Mouse (Mus musculus): ENCODE data around the gene Crtc3. TPM values are rescaled to one million over a fixed set of nuclear protein-coding genes. Genes with fewer than 3 reads are reported as not detected.

The Crtc3 gene
- polyA plus RNA-seq, 1 experiment from 2014 or later = 11.2 TPM

DNA sequence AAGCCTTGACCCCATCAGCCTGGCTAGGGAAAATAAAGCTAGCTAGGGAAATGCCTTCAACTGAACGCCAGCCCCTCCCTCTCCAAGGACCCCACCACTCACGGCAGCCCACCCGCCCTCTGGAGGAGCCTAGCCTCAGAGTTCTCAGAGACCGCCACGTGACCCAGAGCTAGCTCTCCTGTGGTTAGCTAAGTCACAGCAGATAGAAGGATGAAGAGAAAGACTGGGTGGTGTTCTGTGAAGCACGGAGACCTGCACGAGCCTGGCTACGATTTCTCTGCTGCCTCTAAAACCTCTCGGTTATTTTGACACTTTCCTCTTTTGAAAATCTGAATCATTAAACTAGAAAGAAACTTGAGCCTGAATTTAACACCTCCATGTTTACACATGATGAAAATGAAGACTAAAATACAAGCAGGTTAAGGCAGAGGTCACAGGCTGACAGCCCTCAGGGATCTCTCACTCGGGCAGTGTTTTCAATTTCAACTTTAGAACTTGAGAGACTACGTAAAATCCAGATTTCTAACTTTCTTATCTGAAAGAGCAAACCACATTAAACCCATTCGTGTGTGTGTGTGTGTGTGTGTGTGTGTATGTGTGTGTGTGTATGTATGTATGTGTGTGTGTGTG lies 8.3 kb downstream of the Crtc3 start:
- peaks cover 28% of the 10 kb centered on the region for H3K4me1 ChIP-seq
- H3K36me3 ChIP-seq (replicated peaks) = peaks cover 6% of the 10 kb centered on the region; the same call in 1 of the 2 replicates
- peak; percentile 74 for DNase-seq (ENCODE audit: low spot score)
- H3K4me3 ChIP-seq = 0 out of 2 replicates have a peak overlapping the region, but pooled peaks have one; percentile 14
- peak overlapping the region; percentile 54; the same call in 1 of the 2 replicates for H3K27ac ChIP-seq (replicated peaks)
- H3K9me3 ChIP-seq = no peaks in the 10 kb centered on the region
- WGBS = 19% methylated on average over 12 of the region's 12 CpGs
- H3K27me3 ChIP-seq (replicated peaks; ENCODE audit: low read depth, poor library complexity, severe bottlenecking) = no peaks in the 10 kb centered on the region

DNA sequence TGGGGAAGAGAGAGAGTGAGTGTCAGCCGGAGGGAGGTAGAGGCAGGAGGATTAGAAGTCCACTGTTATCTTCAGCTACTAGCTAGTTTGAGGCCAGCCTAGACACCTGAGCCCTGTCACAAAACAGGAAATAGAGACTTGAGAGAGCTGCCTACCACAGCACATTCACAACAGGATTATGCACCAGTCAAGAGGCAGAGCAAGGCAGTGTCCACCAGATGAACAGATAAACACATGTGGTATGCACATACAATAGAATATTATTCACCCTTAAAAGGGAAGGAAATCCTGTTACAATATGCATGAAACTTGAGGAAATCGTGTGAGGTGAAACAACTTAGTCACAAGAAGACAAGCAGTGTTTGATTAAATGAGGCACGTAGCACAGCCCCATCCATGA lies 16.4 kb downstream of the Crtc3 start:
- H3K4me1 ChIP-seq = peaks cover 16% of the 10 kb centered on the region
- no peak for DNase-seq (ENCODE audit: low spot score)

DNA sequence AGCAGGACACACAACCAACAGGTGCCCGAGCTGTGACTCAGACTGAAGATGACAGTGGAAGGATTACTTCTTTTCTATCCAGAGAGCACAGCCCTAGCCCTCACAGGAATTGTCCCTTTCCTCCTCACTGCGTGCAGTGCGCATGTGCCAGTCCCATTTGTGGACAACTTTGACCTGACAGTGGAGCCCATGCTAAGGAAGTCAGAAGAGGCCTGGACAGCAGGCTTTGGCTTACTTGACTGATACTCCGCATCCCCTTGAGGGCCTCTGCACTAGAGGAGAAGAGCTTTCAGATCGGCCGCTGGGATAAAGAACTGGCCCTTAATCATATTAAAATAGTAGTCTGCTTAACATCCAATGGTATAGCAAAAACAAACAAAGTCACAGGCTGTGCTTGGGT lies 17.8 kb downstream of the Crtc3 start:
- H3K4me1 ChIP-seq = peaks cover 27% of the 10 kb centered on the region
- no peak overlapping the region for H3K4me3 ChIP-seq
- no peak for DNase-seq (ENCODE audit: low spot score)
- no peaks in the 10 kb centered on the region for H3K27me3 ChIP-seq (replicated peaks; ENCODE audit: low read depth, poor library complexity, severe bottlenecking)
- H3K27ac ChIP-seq (replicated peaks) = no peak overlapping the region
- no peaks in the 10 kb centered on the region for H3K9me3 ChIP-seq
- whole genome bisulfite sequencing = 92% methylated on average over 6 of the region's 6 CpGs
- H3K36me3 ChIP-seq (replicated peaks) = no peaks in the 10 kb centered on the region

More for the DNA sequence above, 16.4 kb downstream of the Crtc3 start:
- no peak overlapping the region for H3K27ac ChIP-seq (replicated peaks)
- no peaks in the 10 kb centered on the region for H3K27me3 ChIP-seq (replicated peaks; ENCODE audit: low read depth, poor library complexity, severe bottlenecking)
- WGBS = 78% methylated on average over 3 of the region's 3 CpGs
- no peak overlapping the region for H3K4me3 ChIP-seq
- H3K36me3 ChIP-seq (replicated peaks) = peaks cover 6% of the 10 kb centered on the region; the same call in 1 of the 2 replicates
- H3K9me3 ChIP-seq = no peaks in the 10 kb centered on the region

DNA sequence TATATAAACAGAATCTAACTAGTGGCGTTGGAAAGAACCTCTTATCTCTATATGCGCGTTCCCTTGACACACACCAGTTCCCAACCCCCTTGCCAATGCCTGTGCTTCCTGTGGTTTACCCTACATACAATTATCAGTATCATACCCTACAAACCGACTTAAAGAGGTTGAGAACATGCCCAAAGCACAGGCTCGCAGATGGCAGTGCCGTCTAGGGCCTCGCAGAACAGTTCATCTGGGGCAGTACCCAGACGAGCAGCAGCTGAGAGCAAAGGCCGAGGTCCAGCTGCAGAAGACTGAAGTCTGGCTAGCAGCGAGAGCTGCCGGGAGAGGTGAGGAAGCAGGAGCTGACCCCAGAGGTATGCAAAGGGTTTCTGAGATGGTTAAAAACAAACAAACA lies 21.5 kb downstream of the Crtc3 start:
- Histone ChIP-seq H3K4me1 (peaks cover 27% of the 10 kb centered on the region), H3K4me3 (no peak overlapping the region), H3K36me3 (replicated peaks) (no peaks in the 10 kb centered on the region), H3K9me3 (no peaks in the 10 kb centered on the region), H3K27ac (replicated peaks) (peak overlapping the region; percentile 5), H3K27me3 (replicated peaks; ENCODE audit: low read depth, poor library complexity, severe bottlenecking) (no peaks in the 10 kb centered on the region)
- peak; percentile 18 for DNase-seq (ENCODE audit: low spot score)
- 65% methylated on average over 11 of the region's 11 CpGs for WGBS

DNA sequence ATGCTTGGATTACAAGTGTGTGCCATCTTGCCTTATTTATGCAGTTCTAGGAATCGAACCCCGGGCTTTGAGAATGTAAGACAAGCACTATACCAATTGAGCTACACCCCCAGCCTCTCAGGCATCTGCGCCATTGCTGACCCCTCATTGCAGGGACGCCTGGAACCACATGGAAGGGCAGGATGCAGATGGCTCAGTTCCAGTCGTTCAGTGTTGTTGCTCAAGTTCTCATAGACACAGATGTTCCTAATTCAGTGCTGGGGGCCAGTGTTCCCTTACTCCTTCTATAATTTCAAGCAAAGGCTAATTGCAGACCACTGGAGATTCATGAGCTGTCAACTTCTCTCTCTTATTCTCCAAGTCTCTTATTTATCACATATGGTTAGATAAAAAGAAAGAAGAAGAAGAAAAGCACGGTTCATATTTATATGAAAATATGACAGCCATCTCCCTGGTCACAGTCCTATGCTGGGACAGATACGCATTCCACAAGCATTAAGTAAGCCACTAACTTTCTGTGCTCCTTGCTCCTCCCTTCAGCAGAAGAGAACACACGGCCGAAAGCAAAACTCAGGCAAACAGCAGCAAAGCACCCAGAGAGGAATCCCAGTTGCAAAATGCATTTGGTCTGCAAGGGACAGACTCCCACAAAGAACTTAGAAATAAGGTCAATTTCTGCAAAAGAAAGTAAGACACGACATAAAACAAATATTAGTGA lies 22.3 kb downstream of the Crtc3 start:
- no peaks in the 10 kb centered on the region for H3K27me3 ChIP-seq (replicated peaks; ENCODE audit: low read depth, poor library complexity, severe bottlenecking)
- H3K4me3 ChIP-seq = no peak overlapping the region
- 49% methylated on average over 10 of the region's 10 CpGs for WGBS
- no peaks in the 10 kb centered on the region for H3K36me3 ChIP-seq (replicated peaks)
- H3K9me3 ChIP-seq = no peaks in the 10 kb centered on the region
- H3K27ac ChIP-seq (replicated peaks) = no peak overlapping the region; the same call in 1 of the 2 replicates
- DNase-seq (ENCODE audit: low spot score) = peak; percentile 75
- peaks cover 27% of the 10 kb centered on the region for H3K4me1 ChIP-seq

DNA sequence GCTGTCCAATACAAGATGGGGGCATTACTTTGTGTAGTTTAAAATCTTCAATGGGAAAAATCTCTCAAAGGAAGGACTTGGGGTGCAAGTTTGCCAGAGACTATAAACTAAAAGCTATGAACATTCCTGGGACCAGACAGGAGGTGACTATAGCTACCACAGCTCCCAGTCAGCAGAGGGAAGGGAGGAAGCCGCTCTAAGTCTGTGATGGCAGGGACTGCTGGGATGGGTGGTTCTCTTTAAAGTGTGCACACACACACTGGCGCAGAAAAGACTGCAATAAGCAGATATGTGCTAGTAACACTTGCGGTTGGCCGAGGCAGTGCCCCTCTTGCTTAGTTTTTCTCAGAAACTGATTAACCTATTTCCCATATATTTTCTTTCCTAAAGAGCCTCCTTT lies 27.6 kb downstream of the Crtc3 start:
- Histone ChIP-seq H3K27ac (replicated peaks) (no peak overlapping the region), H3K4me1 (peaks cover 12% of the 10 kb centered on the region), H3K36me3 (replicated peaks) (no peaks in the 10 kb centered on the region), H3K9me3 (no peaks in the 10 kb centered on the region), H3K4me3 (no peak overlapping the region), H3K27me3 (replicated peaks; ENCODE audit: low read depth, poor library complexity, severe bottlenecking) (no peaks in the 10 kb centered on the region)
- no peak for DNase-seq (ENCODE audit: low spot score)
- WGBS = 94% methylated on average over 4 of the region's 4 CpGs

DNA sequence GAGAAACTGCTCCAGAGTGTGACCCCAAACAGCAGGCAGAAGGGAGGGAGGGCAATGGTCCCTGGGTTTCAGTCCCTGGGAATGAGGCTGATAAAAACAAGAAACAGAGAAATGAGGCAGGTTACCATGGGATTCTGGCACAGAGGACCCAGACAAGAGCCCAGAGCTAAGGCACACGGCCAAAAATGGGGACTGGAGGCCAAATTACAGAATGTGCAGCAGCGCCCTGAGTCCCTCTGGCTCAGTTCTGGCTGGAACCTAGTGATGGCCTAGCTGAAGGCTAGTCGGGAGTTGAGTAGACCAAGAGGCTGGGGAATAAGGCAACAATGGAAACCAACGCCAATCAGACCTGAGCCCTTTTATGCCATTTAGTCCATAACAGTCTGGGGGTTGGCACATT lies 28.1 kb downstream of the Crtc3 start:
- Histone ChIP-seq H3K9me3 (no peaks in the 10 kb centered on the region), H3K4me1 (peaks cover 9% of the 10 kb centered on the region), H3K36me3 (replicated peaks) (no peaks in the 10 kb centered on the region), H3K4me3 (no peak overlapping the region), H3K27me3 (replicated peaks; ENCODE audit: low read depth, poor library complexity, severe bottlenecking) (no peaks in the 10 kb centered on the region), H3K27ac (replicated peaks) (no peak overlapping the region)
- DNase-seq (ENCODE audit: low spot score) = no peak
- WGBS = 84% methylated on average over 4 of the region's 4 CpGs

DNA sequence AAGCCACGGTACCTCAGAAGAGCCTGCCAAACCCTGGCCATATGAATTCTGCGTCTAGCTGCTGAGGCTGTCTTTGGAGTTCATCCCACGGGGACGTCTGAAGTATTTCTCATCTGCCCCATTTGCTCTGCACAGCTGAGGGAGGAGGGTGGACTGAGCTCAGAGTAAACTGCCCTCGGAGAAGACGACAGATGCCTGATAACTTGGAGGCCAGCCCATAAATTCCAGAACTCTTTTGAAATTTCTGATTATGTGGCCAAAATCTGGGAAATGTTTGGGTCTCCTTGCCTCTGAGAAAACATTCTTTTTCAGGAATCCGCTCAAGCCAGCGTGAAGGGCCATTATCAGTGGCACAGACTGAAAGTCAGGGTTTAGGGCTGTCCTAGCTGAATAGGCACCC lies 30.8 kb downstream of the Crtc3 start:
- DNase-seq (ENCODE audit: low spot score) = no peak
- 85% methylated on average over 8 of the region's 8 CpGs for WGBS
- H3K4me3 ChIP-seq = no peak overlapping the region
- no peaks in the 10 kb centered on the region for H3K27me3 ChIP-seq (replicated peaks; ENCODE audit: low read depth, poor library complexity, severe bottlenecking)
- H3K4me1 ChIP-seq = peaks cover 22% of the 10 kb centered on the region
- H3K36me3 ChIP-seq (replicated peaks) = no peaks in the 10 kb centered on the region
- no peak overlapping the region for H3K27ac ChIP-seq (replicated peaks)
- H3K9me3 ChIP-seq = no peaks in the 10 kb centered on the region

DNA sequence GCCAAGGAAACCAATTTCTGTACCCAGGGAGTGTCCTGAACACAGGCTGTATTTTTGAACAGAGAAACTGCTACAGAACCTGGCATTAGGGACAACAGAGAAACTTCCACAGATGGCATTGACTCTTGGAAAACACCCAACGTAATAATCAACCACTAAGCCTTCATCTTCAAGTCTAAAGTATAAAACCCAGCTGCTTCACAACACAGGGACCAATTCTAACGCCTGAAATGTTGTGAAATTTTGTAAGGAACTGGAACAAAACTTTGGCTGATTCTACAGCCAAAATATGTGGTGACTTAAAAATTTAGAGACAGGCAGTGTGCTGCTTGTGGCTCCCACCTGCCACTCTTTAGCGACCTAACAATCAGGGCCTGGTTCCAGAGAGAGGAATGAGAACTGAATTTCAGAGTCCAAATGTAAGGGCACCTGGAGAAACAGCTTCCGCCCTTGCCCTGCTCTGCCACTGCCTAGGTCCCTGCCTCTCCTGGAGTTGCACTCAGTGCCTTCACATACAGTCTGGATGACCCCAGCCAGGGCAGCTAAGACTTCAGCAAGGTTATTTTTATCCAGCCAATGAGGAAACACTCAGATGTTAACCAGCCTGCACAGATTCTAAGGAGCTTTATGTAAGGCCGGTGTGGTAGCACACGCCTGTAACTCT lies 33.2 kb downstream of the Crtc3 start:
- no peak overlapping the region for H3K27ac ChIP-seq (replicated peaks)
- 83% methylated on average over 6 of the region's 6 CpGs for WGBS
- no peak for DNase-seq (ENCODE audit: low spot score)

DNA sequence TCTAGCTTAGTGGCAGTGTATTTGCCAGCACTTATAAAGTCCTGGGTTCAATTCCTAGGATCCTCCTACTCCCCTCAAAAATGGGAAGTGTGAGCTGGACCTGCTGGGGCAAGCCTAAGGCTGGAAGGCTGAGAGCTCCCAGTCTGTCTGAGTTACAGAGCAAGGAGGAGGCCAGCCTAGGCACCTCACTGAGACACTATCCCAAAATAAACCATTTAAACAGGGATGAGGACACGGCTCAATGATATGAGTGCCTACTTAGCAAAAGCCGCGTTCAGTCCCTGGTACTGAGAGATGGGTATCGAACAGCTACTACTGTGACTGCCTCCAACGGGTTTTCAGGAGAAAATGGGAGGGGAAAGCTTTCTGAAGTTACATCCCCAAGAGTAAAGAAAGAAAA lies 33.8 kb downstream of the Crtc3 start:
- DNase-seq (ENCODE audit: low spot score) = no peak
- no peaks in the 10 kb centered on the region for H3K27me3 ChIP-seq (replicated peaks; ENCODE audit: low read depth, poor library complexity, severe bottlenecking)
- peaks cover 33% of the 10 kb centered on the region for H3K4me1 ChIP-seq
- H3K27ac ChIP-seq (replicated peaks) = no peak overlapping the region
- WGBS = 85% methylated on average over 5 of the region's 5 CpGs
- no peak overlapping the region for H3K4me3 ChIP-seq
- no peaks in the 10 kb centered on the region for H3K36me3 ChIP-seq (replicated peaks)
- no peaks in the 10 kb centered on the region for H3K9me3 ChIP-seq

More for the DNA sequence above, 33.2 kb downstream of the Crtc3 start:
- H3K4me1 ChIP-seq = peaks cover 33% of the 10 kb centered on the region
- H3K36me3 ChIP-seq (replicated peaks) = no peaks in the 10 kb centered on the region
- H3K27me3 ChIP-seq (replicated peaks; ENCODE audit: low read depth, poor library complexity, severe bottlenecking) = no peaks in the 10 kb centered on the region
- H3K4me3 ChIP-seq = no peak overlapping the region
- no peaks in the 10 kb centered on the region for H3K9me3 ChIP-seq

DNA sequence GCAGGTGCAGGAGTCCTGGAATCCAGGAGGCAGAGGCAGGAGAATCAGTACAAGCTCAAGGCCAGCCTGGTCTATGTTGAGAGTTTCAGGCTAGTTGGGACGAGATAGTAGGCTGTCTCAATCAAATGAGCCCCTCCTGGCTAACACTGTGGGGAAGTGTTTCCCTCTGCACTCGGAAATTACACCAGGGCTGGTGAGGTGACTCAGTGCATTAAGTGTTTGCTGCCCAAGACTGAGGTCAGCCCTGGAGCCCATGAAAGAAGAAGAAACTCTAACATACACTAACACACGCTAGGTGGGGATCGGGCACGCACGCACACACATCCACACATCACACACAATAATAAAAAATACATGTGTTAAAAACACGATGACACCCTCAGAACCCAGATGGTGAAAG lies 34.3 kb downstream of the Crtc3 start:
- no peaks in the 10 kb centered on the region for H3K36me3 ChIP-seq (replicated peaks)
- no peak for DNase-seq (ENCODE audit: low spot score)
- no peaks in the 10 kb centered on the region for H3K9me3 ChIP-seq
- 90% methylated on average over 7 of the region's 7 CpGs for WGBS
- no peak overlapping the region for H3K4me3 ChIP-seq
- peaks cover 33% of the 10 kb centered on the region for H3K4me1 ChIP-seq
- H3K27ac ChIP-seq (replicated peaks) = no peak overlapping the region
- H3K27me3 ChIP-seq (replicated peaks; ENCODE audit: low read depth, poor library complexity, severe bottlenecking) = no peaks in the 10 kb centered on the region

DNA sequence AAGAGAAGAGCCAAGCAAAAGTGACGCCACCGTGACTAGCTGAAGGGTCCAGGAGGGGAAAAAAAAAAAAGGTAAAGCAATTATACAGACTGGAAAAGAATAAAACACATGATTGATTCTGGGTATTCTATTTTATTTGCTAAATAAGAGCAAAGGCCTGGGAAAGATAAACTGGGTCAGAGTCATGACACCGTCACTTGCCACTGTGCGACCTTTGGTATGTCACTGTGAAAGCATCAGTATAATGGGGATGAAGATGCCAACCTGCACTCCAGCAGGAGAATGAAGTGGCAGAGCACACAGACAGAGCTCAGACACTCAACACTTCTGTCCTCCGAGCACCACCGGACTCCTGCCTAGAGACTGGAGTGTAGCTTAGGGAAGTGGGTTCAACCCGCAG lies 34.7 kb downstream of the Crtc3 start:
- Histone ChIP-seq H3K4me1 (peaks cover 33% of the 10 kb centered on the region), H3K27me3 (replicated peaks; ENCODE audit: low read depth, poor library complexity, severe bottlenecking) (no peaks in the 10 kb centered on the region), H3K9me3 (no peaks in the 10 kb centered on the region), H3K27ac (replicated peaks) (no peak overlapping the region), H3K4me3 (no peak overlapping the region), H3K36me3 (replicated peaks) (no peaks in the 10 kb centered on the region)
- no peak for DNase-seq (ENCODE audit: low spot score)
- WGBS = 89% methylated on average over 7 of the region's 7 CpGs

DNA sequence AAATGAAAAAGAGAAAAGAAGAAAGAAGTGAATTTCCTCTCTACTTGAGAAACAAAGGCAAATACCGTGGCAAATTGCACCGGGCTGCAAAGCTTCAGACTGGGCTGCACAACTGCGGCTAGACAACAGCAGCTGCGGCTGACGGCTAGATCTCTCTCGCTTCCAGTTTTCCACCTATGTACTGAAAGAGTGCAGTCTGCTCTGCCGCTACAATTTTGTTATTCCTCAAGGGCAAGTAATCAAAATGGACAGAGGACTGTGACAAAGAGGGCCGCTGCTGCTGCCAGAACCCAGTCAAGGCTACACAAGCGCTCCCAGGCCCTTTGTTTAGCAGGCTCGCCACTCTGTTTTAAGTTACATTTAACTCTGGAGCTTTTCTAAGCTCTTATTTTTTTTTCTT lies 35.6 kb downstream of the Crtc3 start:
- 77% methylated on average over 10 of the region's 10 CpGs for WGBS
- Histone ChIP-seq H3K36me3 (replicated peaks) (no peaks in the 10 kb centered on the region), H3K4me3 (no peak overlapping the region), H3K27ac (replicated peaks) (peak overlapping the region; percentile 12; the same call in 1 of the 2 replicates), H3K27me3 (replicated peaks; ENCODE audit: low read depth, poor library complexity, severe bottlenecking) (no peaks in the 10 kb centered on the region), H3K9me3 (no peaks in the 10 kb centered on the region), H3K4me1 (peaks cover 33% of the 10 kb centered on the region)
- DNase-seq (ENCODE audit: low spot score) = no peak
